Comparison of ENCODE assay signal across 8 mouse cellular contexts in genomic region chr17:26972703-26973574, GRCm38 (mm10). TPM values are rescaled to one million over a fixed set of nuclear protein-coding genes. Genes with fewer than 3 reads are reported as not detected.
DNase-seq lines count a peak whose midpoint lies in the region; ATAC-seq and TF ChIP-seq lines count a peak whose summit lies in the region.

Zbtb9 (plus strand) TSS chr17:26973167.

- peak within 1 kb of the TSS; percentile 48 for H3K27ac ChIP-seq in bone marrow macrophage, adult 2 months (ENCODE audit: insufficient read depth, low read depth, low read length)
- peak within 1 kb of the TSS; percentile 5; the same call in 1 of the 2 replicates for H3K27ac ChIP-seq in embryonic fibroblast, embryonic 13.5 days (ENCODE audit: insufficient read depth, low read length)
- peak within 1 kb of the TSS; percentile 83 for H3K27ac ChIP-seq in kidney, embryonic 14.5 days (ENCODE audit: low read depth, low read length)
- H3K27ac ChIP-seq in limb, embryonic 15.5 days = peak within 1 kb of the TSS; percentile 90

- peak within 1 kb of the TSS; percentile 83 for H3K9ac ChIP-seq in kidney, embryonic 14.5 days (ENCODE audit: low read depth, low read length)
- H3K9ac ChIP-seq in limb, embryonic 15.5 days = peak within 1 kb of the TSS; percentile 80

- H3K27me3 ChIP-seq in kidney, embryonic 14.5 days (ENCODE audit: control insufficient read depth, insufficient read depth, low read length) = no peaks in the 10 kb centered on the region
- H3K27me3 ChIP-seq in limb, embryonic 15.5 days = no peaks in the 10 kb centered on the region

- peak; percentile 90 for TF ChIP-seq POLR2A in bone marrow macrophage, adult 2 months (IDR thresholded peaks at IDR 0.05; ENCODE audit: borderline replicate concordance, low read depth, low read length)
- peak; percentile 99 for TF ChIP-seq POLR2A in embryonic fibroblast, embryonic 13.5 days (IDR thresholded peaks at IDR 0.05; ENCODE audit: low read depth, low read length)

- DNase-seq in A20 (ENCODE audit: low read depth, low spot score) = peak; percentile 98
- peak; percentile 95 to 96 for DNase-seq in heart, adult 9 months (ENCODE audit: low spot score in 2 of 2)
- DNase-seq in monocyte, adult 2 months (ENCODE audit: low read depth in 1 of 2, low spot score in 2 of 2) = peak; percentile 86 to 90
- peak; percentile 97 to 98 for DNase-seq in spleen, postnatal 36 days (ENCODE audit: low spot score in 2 of 2)

- H3K4me3 ChIP-seq in bone marrow macrophage, adult 2 months (ENCODE audit: insufficient read depth, low read length) = peak within 1 kb of the TSS; percentile 96
- H3K4me3 ChIP-seq in embryonic fibroblast, embryonic 13.5 days (ENCODE audit: insufficient read depth, low read length) = peak within 1 kb of the TSS; percentile 92
- peak within 1 kb of the TSS; percentile 78 for H3K4me3 ChIP-seq in kidney, embryonic 14.5 days (ENCODE audit: low read length)
- peak within 1 kb of the TSS; percentile 95 for H3K4me3 ChIP-seq in limb, embryonic 15.5 days

- under 1% methylated on average over 72 of the region's 75 CpGs for WGBS in kidney, embryonic 14.5 days
- under 1% methylated on average over 75 of the region's 75 CpGs for WGBS in limb, embryonic 15.5 days

- TF ChIP-seq CTCF in bone marrow macrophage, adult 2 months (IDR thresholded peaks at IDR 0.05; ENCODE audit: low read depth, low read length) = no peak
- TF ChIP-seq CTCF in embryonic fibroblast, embryonic 13.5 days (IDR thresholded peaks at IDR 0.05; ENCODE audit: borderline replicate concordance, insufficient read depth, low read length) = no peak

- H3K4me1 ChIP-seq in bone marrow macrophage, adult 2 months (ENCODE audit: control insufficient read depth, insufficient read depth, low read length) = peaks cover 11% of the 10 kb centered on the region
- H3K4me1 ChIP-seq in embryonic fibroblast, embryonic 13.5 days (ENCODE audit: control insufficient read depth, insufficient read depth, low read length) = peaks cover 4% of the 10 kb centered on the region; the same call in 1 of the 2 replicates
- peaks cover 20% of the 10 kb centered on the region for H3K4me1 ChIP-seq in kidney, embryonic 14.5 days (ENCODE audit: control insufficient read depth, insufficient read depth, low read length)
- peaks cover 44% of the 10 kb centered on the region for H3K4me1 ChIP-seq in limb, embryonic 15.5 days

- H3K36me3 ChIP-seq in kidney, embryonic 14.5 days (ENCODE audit: control insufficient read depth, insufficient read depth, low read length) = peaks cover 34% of the 10 kb centered on the region
- peaks cover 44% of the 10 kb centered on the region for H3K36me3 ChIP-seq in limb, embryonic 15.5 days

- peak; percentile 98 for ATAC-seq in kidney, embryonic 14.5 days (ENCODE audit: low FRiP score, low TSS enrichment)
- peak; percentile 98 for ATAC-seq in limb, embryonic 15.5 days (ENCODE audit: insufficient number of reproducible peaks, low FRiP score, low TSS enrichment, low read depth)

- peak within 1 kb of the TSS; percentile 82 for H3K4me2 ChIP-seq in kidney, embryonic 14.5 days (replicated peaks; ENCODE audit: low read depth, low read length)
- H3K4me2 ChIP-seq in limb, embryonic 15.5 days = peak within 1 kb of the TSS; percentile 82

- H3K9me3 ChIP-seq in kidney, embryonic 14.5 days (ENCODE audit: control insufficient read depth, low read length) = no peaks in the 10 kb centered on the region
- H3K9me3 ChIP-seq in limb, embryonic 15.5 days = no peaks in the 10 kb centered on the region

RNA-seq across cellular contexts. Expression of gene Zbtb9, which starts in this region (rescaled TPM):
- polyA plus RNA-seq in bone marrow macrophage, adult 2 months (2012; ENCODE audit: insufficient read depth, insufficient read length, missing spikeins) = 10.4 TPM in 2 replicates
- 7.3 and 8.6 TPM in 2 replicates for polyA plus RNA-seq in embryonic fibroblast, embryonic 13.5 days (2011; ENCODE audit: insufficient read length, low read depth, missing spikeins)
- 6.3 and 12.8 TPM in 2 replicates for polyA plus RNA-seq in kidney, embryonic 14.5 days (2014; fragmentation: Nextera tagmentation; extraction: Ambion mirVana)
- polyA plus RNA-seq in limb, embryonic 15.5 days (2015; fragmentation: Nextera tagmentation; extraction: Ambion mirVana) = 13.5 and 14.1 TPM in 2 replicates

Comparison
In these comparisons a context has a peak if more than half of its experiments do, and no peak if none do; other contexts are left out.
1. Peak in every context shown above with its lines: DNase-seq, ATAC-seq, H3K4me3 ChIP-seq and H3K27ac ChIP-seq.
2. H3K27ac ChIP-seq: peak in every context shown above with its lines; median percentile 90 in limb, embryonic 15.5 days; 83 in kidney, embryonic 14.5 days; 48 in bone marrow macrophage, adult 2 months; 5 in embryonic fibroblast, embryonic 13.5 days.